Mouse (Mus musculus): Measurements from ENCODE around the gene Btrc. TPM values are rescaled to one million over a fixed set of nuclear protein-coding genes. Genes with fewer than 3 reads are reported as not detected.

Gene Btrc
- polyA plus RNA-seq, 1 experiment from 2014 or later: 49.0 TPM

- Histone ChIP-seq H3K4me3 (ENCODE audit: low read depth, low read length) (peak overlapping the region; percentile 42; the same call in 1 of the 2 replicates), H3K9ac (ENCODE audit: low read depth, low read length) (no peak overlapping the region; the same call in 1 of the 2 replicates), H3K4me1 (replicated peaks; ENCODE audit: control insufficient read depth, insufficient read depth, low read length) (peaks cover 20% of the 10 kb centered on the region), H3K4me2 (peak overlapping the region; percentile 64), H3K9me3 (ENCODE audit: control insufficient read depth, low read length) (no peaks in the 10 kb centered on the region), H3K27me3 (replicated peaks; ENCODE audit: control insufficient read depth, insufficient read depth, low read length) (no peaks in the 10 kb centered on the region), H3K27ac (ENCODE audit: low read depth, low read length) (no peak overlapping the region), H3K36me3 (ENCODE audit: control insufficient read depth, insufficient read depth, low read length) (no peaks in the 10 kb centered on the region)
- no peak for DNase-seq (ENCODE audit: low spot score)
- 94% methylated on average over 2 of the region's 2 CpGs for WGBS
- no peak for ATAC-seq (replicated peaks; ENCODE audit: low FRiP score)
These were observed 83.7 kb downstream of the Btrc start for GRCm38 (mm10) chr19:45447222-45447621.

DNA sequence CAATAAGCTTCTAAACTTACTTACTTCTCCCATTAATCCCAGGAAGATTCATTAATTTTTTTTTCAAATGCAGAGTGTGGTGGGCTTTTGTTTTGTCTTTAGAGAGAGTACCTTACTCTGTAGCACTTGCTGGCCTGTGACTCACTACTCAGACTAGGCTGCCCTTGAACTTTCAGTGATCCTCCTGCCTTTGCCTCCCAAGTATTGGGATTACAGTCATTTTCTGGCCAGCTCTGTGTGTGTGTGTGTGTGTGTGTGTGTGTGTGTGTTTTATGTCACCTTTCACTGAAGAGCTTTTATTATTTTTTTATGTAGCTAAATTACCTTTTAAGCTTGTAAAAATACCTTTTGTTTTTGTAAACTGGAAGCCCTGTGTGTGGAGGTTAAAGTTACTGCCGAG is 84.4 kb downstream of the Btrc start:
- Histone ChIP-seq H3K27me3 (replicated peaks; ENCODE audit: control insufficient read depth, insufficient read depth, low read length) (no peaks in the 10 kb centered on the region), H3K9me3 (ENCODE audit: control insufficient read depth, low read length) (no peaks in the 10 kb centered on the region), H3K9ac (ENCODE audit: low read depth, low read length) (peak overlapping the region; percentile 18; the same call in 1 of the 2 replicates), H3K36me3 (ENCODE audit: control insufficient read depth, insufficient read depth, low read length) (no peaks in the 10 kb centered on the region; the same call in 1 of the 2 replicates), H3K27ac (ENCODE audit: low read depth, low read length) (no peak overlapping the region), H3K4me3 (ENCODE audit: low read depth, low read length) (peak overlapping the region; percentile 42; the same call in 1 of the 2 replicates), H3K4me2 (peak overlapping the region; percentile 64), H3K4me1 (replicated peaks; ENCODE audit: control insufficient read depth, insufficient read depth, low read length) (peaks cover 19% of the 10 kb centered on the region)
- ATAC-seq (replicated peaks; ENCODE audit: low FRiP score) (no peak), DNase-seq (ENCODE audit: low spot score) (no peak)
- 97% methylated on average over 1 of the region's 1 CpGs for WGBS

DNA sequence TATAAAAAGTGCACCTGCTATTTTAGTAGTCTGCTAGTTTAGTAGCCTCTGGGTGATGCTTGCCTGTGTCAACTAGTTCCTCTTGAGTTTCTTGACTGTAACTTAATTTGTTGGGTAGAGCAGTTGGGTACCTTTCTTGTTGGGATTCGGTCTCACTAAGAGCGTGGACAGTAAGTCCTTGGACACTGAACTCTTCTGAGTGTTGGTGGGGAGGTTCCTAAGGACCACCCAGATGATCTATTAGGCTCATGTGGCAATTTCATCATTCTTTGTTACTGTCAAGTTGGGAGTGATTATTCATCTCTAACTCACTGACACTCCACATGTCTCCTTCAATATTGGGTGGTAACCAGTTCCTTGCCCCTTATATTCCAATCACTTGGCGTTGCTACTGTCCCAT is 90.9 kb downstream of the Btrc start:
- H3K9ac ChIP-seq (ENCODE audit: low read depth, low read length): no peak overlapping the region
- no peaks in the 10 kb centered on the region for H3K27me3 ChIP-seq (replicated peaks; ENCODE audit: control insufficient read depth, insufficient read depth, low read length)
- ATAC-seq (replicated peaks; ENCODE audit: low FRiP score) (no peak), DNase-seq (ENCODE audit: low spot score) (no peak)
- H3K4me1 ChIP-seq (replicated peaks; ENCODE audit: control insufficient read depth, insufficient read depth, low read length): peaks cover 4% of the 10 kb centered on the region; the same call in 1 of the 2 replicates
- no peak overlapping the region for H3K4me2 ChIP-seq
- no peak overlapping the region for H3K4me3 ChIP-seq (ENCODE audit: low read depth, low read length)
- 91% methylated on average over 3 of the region's 3 CpGs for WGBS
- H3K9me3 ChIP-seq (ENCODE audit: control insufficient read depth, low read length): no peaks in the 10 kb centered on the region
- no peak overlapping the region for H3K27ac ChIP-seq (ENCODE audit: low read depth, low read length)
- H3K36me3 ChIP-seq (ENCODE audit: control insufficient read depth, insufficient read depth, low read length): no peaks in the 10 kb centered on the region; the same call in 1 of the 2 replicates

GRCm38 (mm10) chr19:45456896-45457295 is 93.4 kb downstream of the Btrc start:
- H3K9me3 ChIP-seq (ENCODE audit: control insufficient read depth, low read length): no peaks in the 10 kb centered on the region
- H3K4me3 ChIP-seq (ENCODE audit: low read depth, low read length): no peak overlapping the region
- H3K36me3 ChIP-seq (ENCODE audit: control insufficient read depth, insufficient read depth, low read length): no peaks in the 10 kb centered on the region; the same call in 1 of the 2 replicates
- no peaks in the 10 kb centered on the region for H3K27me3 ChIP-seq (replicated peaks; ENCODE audit: control insufficient read depth, insufficient read depth, low read length)
- no peak for ATAC-seq (replicated peaks; ENCODE audit: low FRiP score)
- H3K9ac ChIP-seq (ENCODE audit: low read depth, low read length): no peak overlapping the region
- peaks cover 4% of the 10 kb centered on the region; the same call in 1 of the 2 replicates for H3K4me1 ChIP-seq (replicated peaks; ENCODE audit: control insufficient read depth, insufficient read depth, low read length)
- no peak for DNase-seq (ENCODE audit: low spot score)
- no peak overlapping the region for H3K4me2 ChIP-seq
- WGBS: 90% methylated on average over 7 of the region's 7 CpGs
- no peak overlapping the region for H3K27ac ChIP-seq (ENCODE audit: low read depth, low read length)

DNA sequence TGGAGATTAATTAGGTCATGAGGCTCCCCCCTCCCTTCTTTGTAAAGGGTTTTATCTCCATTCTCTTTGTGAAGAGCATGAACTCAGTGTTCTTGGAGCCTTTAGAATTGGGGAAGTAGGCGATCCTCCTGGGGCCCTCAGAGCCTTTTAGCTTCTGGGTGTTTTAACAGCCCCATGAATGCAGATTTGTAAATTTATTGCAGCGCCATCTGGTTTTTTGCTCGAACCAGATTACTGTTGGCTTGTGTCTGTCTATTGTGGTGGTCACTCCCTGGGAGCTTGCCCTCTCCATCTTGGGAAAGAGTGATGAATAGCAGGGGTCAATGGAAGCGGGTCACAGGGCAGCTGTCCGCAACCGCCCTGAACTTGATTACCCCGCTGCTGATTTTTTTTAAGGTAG is 95.2 kb downstream of the Btrc start:
- Histone ChIP-seq H3K4me1 (replicated peaks; ENCODE audit: control insufficient read depth, insufficient read depth, low read length) (peaks cover 4% of the 10 kb centered on the region; the same call in 1 of the 2 replicates), H3K4me2 (no peak overlapping the region), H3K27ac (ENCODE audit: low read depth, low read length) (no peak overlapping the region), H3K4me3 (ENCODE audit: low read depth, low read length) (no peak overlapping the region), H3K9me3 (ENCODE audit: control insufficient read depth, low read length) (no peaks in the 10 kb centered on the region), H3K27me3 (replicated peaks; ENCODE audit: control insufficient read depth, insufficient read depth, low read length) (no peaks in the 10 kb centered on the region), H3K36me3 (ENCODE audit: control insufficient read depth, insufficient read depth, low read length) (no peaks in the 10 kb centered on the region), H3K9ac (ENCODE audit: low read depth, low read length) (no peak overlapping the region)
- ATAC-seq (replicated peaks; ENCODE audit: low FRiP score) (no peak), DNase-seq (ENCODE audit: low spot score) (no peak)
- WGBS: 67% methylated on average over 7 of the region's 7 CpGs

- Histone ChIP-seq H3K27ac (ENCODE audit: low read depth, low read length) (no peak overlapping the region), H3K36me3 (ENCODE audit: control insufficient read depth, insufficient read depth, low read length) (no peaks in the 10 kb centered on the region), H3K9me3 (ENCODE audit: control insufficient read depth, low read length) (no peaks in the 10 kb centered on the region), H3K9ac (ENCODE audit: low read depth, low read length) (no peak overlapping the region), H3K4me2 (no peak overlapping the region), H3K4me3 (ENCODE audit: low read depth, low read length) (no peak overlapping the region), H3K4me1 (replicated peaks; ENCODE audit: control insufficient read depth, insufficient read depth, low read length) (peaks cover 4% of the 10 kb centered on the region; the same call in 1 of the 2 replicates), H3K27me3 (replicated peaks; ENCODE audit: control insufficient read depth, insufficient read depth, low read length) (no peaks in the 10 kb centered on the region)
- whole genome bisulfite sequencing: 73% methylated on average over 9 of the region's 9 CpGs
- ATAC-seq (replicated peaks; ENCODE audit: low FRiP score) (no peak), DNase-seq (ENCODE audit: low spot score) (no peak)
These were observed 96.6 kb downstream of the Btrc start for GRCm38 (mm10) chr19:45459931-45460665.

DNA sequence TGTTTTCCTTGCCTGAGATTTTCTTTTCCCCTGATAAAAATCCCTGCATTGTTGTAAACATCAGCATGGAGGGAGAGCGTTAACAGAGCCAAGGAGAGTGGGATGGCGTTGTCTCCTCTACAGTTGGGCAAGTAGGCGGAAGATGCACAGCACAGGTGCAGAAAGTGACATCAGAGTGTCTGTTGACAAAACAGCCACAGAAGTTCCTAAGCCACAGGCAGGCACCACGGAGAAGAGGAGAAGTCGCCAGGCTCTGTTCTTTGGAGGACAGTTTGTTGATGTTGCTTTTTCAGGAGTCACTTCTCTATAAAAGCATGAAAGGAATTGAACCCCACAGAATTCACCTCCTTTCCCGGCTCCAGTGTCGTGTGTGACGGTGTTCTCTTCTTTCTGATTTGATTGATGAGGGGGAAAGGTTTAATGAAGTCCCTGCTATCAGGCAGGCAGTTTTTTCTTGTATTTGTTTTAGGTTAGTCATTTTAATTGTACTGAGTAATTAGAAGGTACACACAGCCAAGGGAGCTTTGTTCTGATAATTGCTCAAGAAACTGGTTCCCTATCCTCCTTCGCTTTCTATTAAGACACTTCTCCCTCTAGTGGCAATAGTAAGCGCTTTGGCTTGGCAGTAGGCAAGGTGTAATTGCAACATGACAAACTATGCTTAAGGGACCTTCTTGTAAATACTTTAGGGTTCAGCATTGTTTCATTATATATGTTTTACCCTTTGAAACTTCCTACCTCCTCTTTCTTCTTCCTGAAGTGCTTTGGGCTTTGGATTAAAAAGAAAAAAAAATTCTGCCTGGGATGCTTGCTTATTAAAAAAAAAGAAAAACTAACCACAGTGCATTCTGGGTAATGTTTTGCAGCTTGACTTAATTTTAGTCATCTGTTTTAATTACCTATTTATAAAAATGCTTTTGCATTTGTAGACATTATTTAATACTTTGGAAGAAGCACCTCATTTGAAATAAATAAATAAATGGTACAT is 97.5 kb downstream of the Btrc start:
- 62% methylated on average over 10 of the region's 10 CpGs for WGBS
- no peak for DNase-seq (ENCODE audit: low spot score)
- no peak for ATAC-seq (replicated peaks; ENCODE audit: low FRiP score)

DNA sequence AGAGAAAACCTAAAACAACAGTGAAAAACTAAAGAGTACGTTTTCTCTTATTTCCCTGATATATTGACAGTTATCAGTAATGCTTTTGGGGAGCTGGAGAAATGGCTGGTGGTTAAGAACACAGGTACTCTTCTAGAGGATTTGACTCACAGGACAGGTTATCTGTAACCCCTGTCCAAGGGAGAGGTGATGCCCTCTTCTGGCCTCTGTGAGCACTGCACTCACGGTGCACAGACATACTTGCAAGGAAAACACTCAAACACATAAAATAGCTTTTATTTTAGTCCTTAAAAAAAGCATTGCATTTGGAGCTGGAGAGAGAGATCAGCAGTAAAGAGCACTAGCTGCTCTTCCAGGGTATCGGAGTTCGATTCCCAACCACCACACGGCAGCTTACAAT is 106.2 kb downstream of the Btrc start:
- no peak overlapping the region for H3K27ac ChIP-seq (ENCODE audit: low read depth, low read length)
- H3K9me3 ChIP-seq (ENCODE audit: control insufficient read depth, low read length): no peaks in the 10 kb centered on the region
- DNase-seq (ENCODE audit: low spot score) (no peak), ATAC-seq (replicated peaks; ENCODE audit: low FRiP score) (no peak)
- no peaks in the 10 kb centered on the region for H3K27me3 ChIP-seq (replicated peaks; ENCODE audit: control insufficient read depth, insufficient read depth, low read length)
- H3K9ac ChIP-seq (ENCODE audit: low read depth, low read length): no peak overlapping the region
- H3K36me3 ChIP-seq (ENCODE audit: control insufficient read depth, insufficient read depth, low read length): no peaks in the 10 kb centered on the region
- H3K4me3 ChIP-seq (ENCODE audit: low read depth, low read length): no peak overlapping the region
- no peak overlapping the region for H3K4me2 ChIP-seq
- WGBS: 94% methylated on average over 5 of the region's 5 CpGs
- no peaks in the 10 kb centered on the region for H3K4me1 ChIP-seq (replicated peaks; ENCODE audit: control insufficient read depth, insufficient read depth, low read length)

More for the DNA sequence above, 97.5 kb downstream of the Btrc start:
- no peak overlapping the region for H3K27ac ChIP-seq (ENCODE audit: low read depth, low read length)
- no peaks in the 10 kb centered on the region for H3K9me3 ChIP-seq (ENCODE audit: control insufficient read depth, low read length)
- no peak overlapping the region for H3K9ac ChIP-seq (ENCODE audit: low read depth, low read length)
- no peaks in the 10 kb centered on the region for H3K27me3 ChIP-seq (replicated peaks; ENCODE audit: control insufficient read depth, insufficient read depth, low read length)
- no peak overlapping the region for H3K4me2 ChIP-seq
- no peak overlapping the region for H3K4me3 ChIP-seq (ENCODE audit: low read depth, low read length)
- peaks cover 4% of the 10 kb centered on the region; the same call in 1 of the 2 replicates for H3K4me1 ChIP-seq (replicated peaks; ENCODE audit: control insufficient read depth, insufficient read depth, low read length)
- no peaks in the 10 kb centered on the region for H3K36me3 ChIP-seq (ENCODE audit: control insufficient read depth, insufficient read depth, low read length)
